15 mouse cellular contexts compared by ENCODE assay signal in the genomic region with DNA sequence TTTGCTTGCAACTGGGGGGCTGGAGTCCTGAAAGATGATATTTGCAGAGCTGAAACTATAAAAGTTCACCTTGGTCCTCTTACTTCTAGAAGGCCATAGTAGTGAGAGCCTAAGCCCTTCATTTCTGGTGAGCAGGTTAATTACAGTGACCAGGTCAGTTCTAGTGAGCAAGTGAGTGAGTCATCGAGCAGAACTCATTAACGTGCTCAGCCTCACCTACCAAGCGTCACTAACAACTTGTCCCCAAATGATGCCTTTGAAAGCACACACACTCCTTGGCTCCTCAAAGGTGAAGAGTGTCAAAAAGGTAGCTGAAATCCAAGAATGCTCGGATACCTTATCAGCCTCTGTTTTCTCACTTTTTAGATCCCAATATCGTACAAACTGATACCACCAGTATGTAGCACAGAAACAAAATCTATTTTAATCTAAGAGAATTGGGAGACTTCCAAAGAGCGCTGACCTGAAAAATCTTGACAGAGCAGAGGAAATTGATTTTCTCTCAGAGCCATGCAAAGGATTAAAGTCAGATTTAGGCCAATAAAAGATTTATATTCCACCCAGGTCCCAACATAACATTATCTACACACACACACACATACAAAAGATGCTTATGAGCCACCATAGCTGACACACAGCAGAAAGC. TPM values are rescaled to one million over a fixed set of nuclear protein-coding genes. Genes with fewer than 3 reads are reported as not detected.
A peak's percentile ranks its signal among the peaks of the same experiment; 100 is the strongest.
DNase-seq lines count a peak whose midpoint lies in the region; ATAC-seq and TF ChIP-seq lines count a peak whose summit lies in the region.
"Had no signal": no experiment of that assay in that cellular context is flagged by ENCODE, and none has a peak within 500 bp of the region (broad histone marks: within the 10 kb centered on the region; RNA-seq: fewer than 3 reads in every experiment).

No protein-coding gene starts in this region.

- ATAC-seq in cerebellum, adult (ENCODE audit: insufficient number of reproducible peaks, low FRiP score, low TSS enrichment) = peak; percentile 73
- peak; percentile 46; the same call in 1 of the 2 replicates for ATAC-seq in kidney, embryonic 16.5 days (ENCODE audit: low FRiP score, low TSS enrichment)
- no peak for ATAC-seq in midbrain, postnatal 0 days (ENCODE audit: low FRiP score)
- ATAC-seq in midbrain, embryonic 11.5 days (ENCODE audit: low FRiP score) = no peak
- ATAC-seq: forebrain, embryonic 15.5 days; hindbrain, postnatal 0 days; midbrain, embryonic 16.5 days had no signal

- no peak overlapping the region for H3K9ac ChIP-seq in kidney, embryonic 16.5 days (replicated peaks; ENCODE audit: low read length)
- H3K9ac ChIP-seq in midbrain, postnatal 0 days (replicated peaks; ENCODE audit: low read length, poor library complexity, severe bottlenecking) = no peak overlapping the region
- H3K9ac ChIP-seq in midbrain, embryonic 11.5 days (ENCODE audit: low read length) = no peak overlapping the region
- H3K9ac ChIP-seq: forebrain, embryonic 15.5 days; liver, embryonic 13.5 days had no signal

- H3K4me3 ChIP-seq in kidney, embryonic 16.5 days (ENCODE audit: low read length) = no peak overlapping the region
- no peak overlapping the region for H3K4me3 ChIP-seq in midbrain, postnatal 0 days (ENCODE audit: low read depth, low read length)
- H3K4me3 ChIP-seq in midbrain, embryonic 11.5 days (ENCODE audit: low read depth, low read length) = no peak overlapping the region
- H3K4me3 ChIP-seq: embryonic facial prominence, embryonic 10.5 days; forebrain, embryonic 15.5 days; heart, embryonic 10.5 days; liver, embryonic 13.5 days had no signal

- H3K27ac ChIP-seq in kidney, embryonic 16.5 days (ENCODE audit: low read length) = no peak overlapping the region
- H3K27ac ChIP-seq in midbrain, postnatal 0 days (ENCODE audit: low read depth, low read length) = no peak overlapping the region
- no peak overlapping the region for H3K27ac ChIP-seq in midbrain, embryonic 11.5 days (ENCODE audit: low read depth, low read length)
- H3K27ac ChIP-seq: embryonic facial prominence, embryonic 10.5 days; forebrain, embryonic 15.5 days; heart, embryonic 10.5 days; hindbrain, postnatal 0 days; liver, embryonic 13.5 days had no signal

- H3K27me3 ChIP-seq in kidney, embryonic 16.5 days (ENCODE audit: insufficient read depth, low read length) = no peaks in the 10 kb centered on the region
- no peaks in the 10 kb centered on the region for H3K27me3 ChIP-seq in midbrain, postnatal 0 days (ENCODE audit: insufficient read depth, low read length)
- H3K27me3 ChIP-seq in midbrain, embryonic 11.5 days (ENCODE audit: control insufficient read depth, insufficient read depth, low read length) = no peaks in the 10 kb centered on the region
- H3K27me3 ChIP-seq: forebrain, embryonic 15.5 days; liver, embryonic 13.5 days had no signal

- H3K4me1 ChIP-seq in kidney, embryonic 16.5 days (ENCODE audit: insufficient read depth, low read length) = peaks cover 4% of the 10 kb centered on the region; the same call in 1 of the 2 replicates
- H3K4me1 ChIP-seq in midbrain, postnatal 0 days (ENCODE audit: insufficient read depth, low read length) = no peaks in the 10 kb centered on the region; the same call in 1 of the 2 replicates
- H3K4me1 ChIP-seq in midbrain, embryonic 11.5 days (ENCODE audit: control insufficient read depth, insufficient read depth, low read length) = no peaks in the 10 kb centered on the region; the same call in 1 of the 2 replicates
- H3K4me1 ChIP-seq: embryonic facial prominence, embryonic 10.5 days; forebrain, embryonic 15.5 days; heart, embryonic 10.5 days; liver, embryonic 13.5 days had no signal

- TF ChIP-seq CTCF in midbrain, postnatal 0 days (IDR thresholded peaks at IDR 0.05) = no peak

- DNase-seq in cerebellum, adult 11-12 months = no peak
- DNase-seq in kidney, adult 8-10 months = no peak
- DNase-seq in midbrain, postnatal 0 days (ENCODE audit: low spot score) = peak; percentile 15
- no peak for DNase-seq in midbrain, embryonic 11.5 days (ENCODE audit: low spot score, missing footprints)
- no peak for DNase-seq in right cerebral cortex, postnatal 25 days
- DNase-seq in urinary bladder, postnatal 10 days (ENCODE audit: low spot score) = no peak
- DNase-seq: liver, embryonic 13.5 days; lung, adult 2 months had no signal

- no peaks in the 10 kb centered on the region for H3K9me3 ChIP-seq in kidney, embryonic 16.5 days (ENCODE audit: low read length)
- no peaks in the 10 kb centered on the region for H3K9me3 ChIP-seq in midbrain, postnatal 0 days (ENCODE audit: low read length)
- no peaks in the 10 kb centered on the region for H3K9me3 ChIP-seq in midbrain, embryonic 11.5 days (ENCODE audit: control insufficient read depth, low read length)
- H3K9me3 ChIP-seq: embryonic facial prominence, embryonic 10.5 days; forebrain, embryonic 15.5 days; heart, embryonic 10.5 days; liver, embryonic 13.5 days had no signal

- H3K36me3 ChIP-seq in kidney, embryonic 16.5 days (ENCODE audit: insufficient read depth, low read length) = no peaks in the 10 kb centered on the region
- H3K36me3 ChIP-seq in midbrain, postnatal 0 days (ENCODE audit: insufficient read depth, low read length) = no peaks in the 10 kb centered on the region
- no peaks in the 10 kb centered on the region for H3K36me3 ChIP-seq in midbrain, embryonic 11.5 days (ENCODE audit: control insufficient read depth, insufficient read depth, low read length)
- H3K36me3 ChIP-seq: embryonic facial prominence, embryonic 10.5 days; forebrain, embryonic 15.5 days; heart, embryonic 10.5 days; liver, embryonic 13.5 days had no signal

- WGBS in kidney, embryonic 16.5 days = 68% methylated on average over 6 of the region's 6 CpGs
- 52% methylated on average over 6 of the region's 6 CpGs for WGBS in midbrain, postnatal 0 days
- 70% methylated on average over 6 of the region's 6 CpGs for WGBS in midbrain, embryonic 11.5 days

- no peak overlapping the region for H3K4me2 ChIP-seq in kidney, embryonic 16.5 days (replicated peaks; ENCODE audit: low read depth, low read length)
- no peak overlapping the region for H3K4me2 ChIP-seq in midbrain, postnatal 0 days (ENCODE audit: low read depth, low read length, poor library complexity, severe bottlenecking)
- H3K4me2 ChIP-seq in midbrain, embryonic 11.5 days = no peak overlapping the region
- H3K4me2 ChIP-seq: forebrain, embryonic 15.5 days; liver, embryonic 13.5 days had no signal

RNA-seq across cellular contexts. Expression of a gene that starts 53.2 kb away (rescaled TPM):
- polyA plus RNA-seq in kidney, embryonic 16.5 days (2015; fragmentation: Nextera tagmentation; extraction: Ambion mirVana) = 2.0 TPM in 2 replicates
- total RNA-seq in midbrain, postnatal 0 days (2014; rRNA removed) = 16.5 and 21.1 TPM in 2 replicates
- 2.2 and 3.0 TPM in 2 replicates for polyA plus RNA-seq in midbrain, postnatal 0 days (2015; fragmentation: Nextera tagmentation; extraction: Ambion mirVana)
- 0.70 and 0.76 TPM in 2 replicates for polyA plus RNA-seq in midbrain, embryonic 11.5 days (2014; fragmentation: Nextera tagmentation; extraction: Ambion mirVana)

Comparison
In these comparisons a context has a peak if more than half of its experiments do, and no peak if none do; other contexts are left out.
1. ATAC-seq: peak in cerebellum, adult (single experiment) and kidney, embryonic 16.5 days (single experiment); none in midbrain, postnatal 0 days (single experiment) and midbrain, embryonic 11.5 days (single experiment).